Mouse (Mus musculus) heart, adult 2 months (tissue): Measurements from ENCODE around the gene Zfp689. TPM values are rescaled to one million over a fixed set of nuclear protein-coding genes. Genes with fewer than 3 reads are reported as not detected.
"Not testable (repeated sequence)": the region's sequence is repeated elsewhere in the genome, so short reads cannot be mapped to it uniquely, and the experiment has no call there.

ENCODE experiments used
- DNase-seq, 2 experiments: peaks; one replicate each; pipeline ENCODE4 v3.0.0; 2021
- H3K27ac ChIP-seq: fragments of 200-600 bp; 2 replicates; pipeline ENCODE4 v1.8.1; 2022
- H3K27me3 ChIP-seq: fragments of 200-500 bp; 2 replicates; pipeline ENCODE4 v1.6.1; 2012; ENCODE audit warnings: mild to moderate bottlenecking, low read length, inconsistent platforms, mixed read lengths; ENCODE audit not compliant: control insufficient read depth, insufficient read depth
- H3K36me3 ChIP-seq: fragments of 200-500 bp; 2 replicates; pipeline ENCODE4 v1.6.1; 2012; ENCODE audit warnings: low read length, inconsistent platforms; ENCODE audit not compliant: control insufficient read depth, insufficient read depth
- H3K4me1 ChIP-seq: fragments of 200-500 bp; 2 replicates; pipeline ENCODE4 v1.6.1; 2011; ENCODE audit warnings: low read length; ENCODE audit not compliant: control insufficient read depth, insufficient read depth
- H3K4me3 ChIP-seq: fragments of 200-600 bp; 2 replicates; pipeline ENCODE4 v1.8.1; 2022
- H3K79me2 ChIP-seq: fragments of 200-500 bp; replicated peaks from 2 replicates; pipeline ENCODE4 v1.6.1; 2012; ENCODE audit warnings: mild to moderate bottlenecking, inconsistent platforms, low read length, moderate library complexity, mixed read lengths; ENCODE audit not compliant: control insufficient read depth, insufficient read depth
- H3K9ac ChIP-seq: fragments of 200-500 bp; 2 replicates; pipeline ENCODE4 v1.6.1; 2012; ENCODE audit warnings: low read depth, mild to moderate bottlenecking, control low read depth, inconsistent platforms, low read length, mixed read lengths
- CTCF ChIP-seq: fragments of 200-600 bp; IDR thresholded peaks from 2 replicates; pipeline ENCODE4 v1.8.1; 2022; ENCODE audit warnings: antibody characterized with exemption, mild to moderate bottlenecking, moderate library complexity
- EP300 ChIP-seq: fragments of 200-500 bp; IDR thresholded peaks from 2 replicates; pipeline ENCODE4 v1.6.1; 2011; ENCODE audit warnings: low read depth, low read length, control low read depth; ENCODE audit not compliant: insufficient read depth
- POLR2A ChIP-seq: fragments of 200-500 bp; IDR thresholded peaks from 2 replicates; pipeline ENCODE4 v1.6.1; 2011; ENCODE audit warnings: mild to moderate bottlenecking, low read depth, low read length, control low read depth; ENCODE audit not compliant: insufficient read depth
- WGBS: fragments of 180-500 bp; shearing (Covaris S2); methylation state at CpG from one replicate; pipeline ENCODE4 v1.1.7; 2018; 5-methylcytosine and 5-hydroxymethylcytosine counted together
- intact Hi-C: fragments of 180-260 bp; cut with DNase I; formaldehyde crosslinking; loops from one replicate; pipeline ENCODE4 v1.15.1; 2025
- polyA plus RNA-seq: library from polyadenylated mRNA; depleted of rRNA; stranded (reverse); fragments of >200 nt; gene quantifications from 2 replicates; pipeline ENCODE4 v1.2.3, GENCODE M21; 2012
- total RNA-seq, 2 experiments: library from RNA; stranded (reverse); gene quantifications; 2 replicates each; pipeline ENCODE4 v1.2.3; 2021

Zfp689 gene
- total and polyA plus RNA-seq, 3 experiments, result 0.93 to 2.0 (median 1.5) TPM

DNA sequence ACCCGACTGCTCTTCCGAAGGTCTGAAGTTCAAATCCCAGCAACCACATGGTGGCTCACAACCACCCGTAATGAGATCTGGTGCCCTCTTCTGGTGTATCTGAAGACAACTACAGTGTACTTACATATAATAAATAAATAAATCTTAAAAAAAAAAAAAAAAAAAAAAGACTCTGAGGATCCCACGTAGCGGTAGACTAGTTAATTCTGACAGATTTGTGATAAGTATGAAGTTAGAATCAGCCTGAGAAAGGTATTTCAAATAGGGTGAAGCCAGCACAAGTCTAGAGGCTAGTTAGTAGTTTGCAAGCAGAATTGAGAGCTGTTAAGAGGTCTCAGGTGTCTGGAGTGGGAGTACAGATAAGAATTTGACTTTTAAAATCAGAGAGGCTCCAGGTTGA lies 39.4 kb upstream of the Zfp689 start:
- H3K9ac ChIP-seq, H3K4me3 ChIP-seq, intact Hi-C loops, H3K36me3 ChIP-seq, DNase-seq, H3K79me2 ChIP-seq, H3K27me3 ChIP-seq, H3K27ac ChIP-seq, H3K4me1 ChIP-seq: not testable (repeated sequence)
- TF ChIP-seq CTCF, result peak; percentile 32
- WGBS, result 71% methylated on average over 4 of the region's 5 CpGs

DNA sequence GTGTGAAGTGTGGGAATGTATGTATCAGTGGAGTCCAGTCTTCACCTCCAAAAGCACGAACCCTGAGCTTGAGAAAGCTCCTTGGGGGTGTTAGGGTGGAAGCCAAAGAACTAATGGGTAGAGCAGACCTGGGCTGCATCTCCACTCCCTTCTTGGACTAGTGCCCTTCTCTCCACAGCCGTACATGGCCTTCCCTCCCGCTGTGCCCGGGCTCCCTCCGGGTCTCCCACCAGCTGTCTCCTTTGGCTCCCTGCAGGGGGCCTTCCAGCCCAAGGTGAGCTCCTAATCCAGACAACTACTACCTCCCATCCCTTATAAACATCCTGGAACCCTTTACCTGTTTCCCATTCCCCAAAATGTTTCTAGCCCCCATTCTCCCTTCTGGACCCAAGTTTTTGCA lies 36.5 kb upstream of the Zfp689 start:
- intact Hi-C loops, result no loop called here
- WGBS, result 74% methylated on average over 5 of the region's 5 CpGs
- Histone ChIP-seq H3K4me1 (peaks cover 1% of the 10 kb centered on the region), H3K36me3 (peaks cover 15% of the 10 kb centered on the region), H3K4me3 (no peak overlapping the region), H3K27ac (no peak overlapping the region), H3K79me2 (peaks cover 1% of the 10 kb centered on the region), H3K27me3 (no peaks in the 10 kb centered on the region), H3K9ac (no peak overlapping the region)
- TF ChIP-seq CTCF (no peak), POLR2A (no peak), EP300 (no peak)
- DNase-seq, result no peak

DNA sequence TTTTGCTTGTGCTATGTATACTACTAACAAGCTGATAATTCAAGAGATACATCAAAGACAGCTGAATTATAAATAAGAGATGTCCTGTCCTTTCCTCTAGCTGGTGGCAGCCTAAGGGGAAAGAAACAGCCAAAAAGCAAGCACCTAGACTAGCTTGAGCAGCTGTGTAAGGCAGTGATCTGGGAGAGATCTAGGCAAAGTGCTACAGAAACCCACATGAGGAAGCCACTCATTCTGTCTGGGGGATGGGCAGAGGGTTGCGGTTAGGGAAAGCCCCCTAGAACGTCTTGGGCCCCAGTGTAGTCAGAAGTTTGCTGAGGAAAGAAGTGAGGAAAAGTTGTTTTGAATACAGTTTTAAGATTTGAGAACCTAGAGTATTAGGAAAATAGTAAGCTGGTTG lies 31.4 kb upstream of the Zfp689 start:
- peak overlapping the region; percentile 97 for H3K9ac ChIP-seq
- intact Hi-C loops, result loop anchor here (2.0 kb wide), 1 partner anchor 30 kb away; the partner anchor contains the start of gene Srcap
- peaks cover 4% of the 10 kb centered on the region for H3K79me2 ChIP-seq
- H3K36me3 ChIP-seq, result peaks cover 23% of the 10 kb centered on the region
- H3K27me3 ChIP-seq, result no peaks in the 10 kb centered on the region
- peak overlapping the region; percentile 84 for H3K4me3 ChIP-seq
- peaks cover 4% of the 10 kb centered on the region for H3K4me1 ChIP-seq
- peak overlapping the region; percentile 99; the same call in 1 of the 2 replicates for H3K27ac ChIP-seq
- DNase-seq, result peak in 1 of 2 experiments; percentile 38
- 35% methylated on average over 2 of the region's 2 CpGs for WGBS
- no peak for TF ChIP-seq EP300
- no peak for TF ChIP-seq POLR2A
- TF ChIP-seq CTCF, result no peak

DNA sequence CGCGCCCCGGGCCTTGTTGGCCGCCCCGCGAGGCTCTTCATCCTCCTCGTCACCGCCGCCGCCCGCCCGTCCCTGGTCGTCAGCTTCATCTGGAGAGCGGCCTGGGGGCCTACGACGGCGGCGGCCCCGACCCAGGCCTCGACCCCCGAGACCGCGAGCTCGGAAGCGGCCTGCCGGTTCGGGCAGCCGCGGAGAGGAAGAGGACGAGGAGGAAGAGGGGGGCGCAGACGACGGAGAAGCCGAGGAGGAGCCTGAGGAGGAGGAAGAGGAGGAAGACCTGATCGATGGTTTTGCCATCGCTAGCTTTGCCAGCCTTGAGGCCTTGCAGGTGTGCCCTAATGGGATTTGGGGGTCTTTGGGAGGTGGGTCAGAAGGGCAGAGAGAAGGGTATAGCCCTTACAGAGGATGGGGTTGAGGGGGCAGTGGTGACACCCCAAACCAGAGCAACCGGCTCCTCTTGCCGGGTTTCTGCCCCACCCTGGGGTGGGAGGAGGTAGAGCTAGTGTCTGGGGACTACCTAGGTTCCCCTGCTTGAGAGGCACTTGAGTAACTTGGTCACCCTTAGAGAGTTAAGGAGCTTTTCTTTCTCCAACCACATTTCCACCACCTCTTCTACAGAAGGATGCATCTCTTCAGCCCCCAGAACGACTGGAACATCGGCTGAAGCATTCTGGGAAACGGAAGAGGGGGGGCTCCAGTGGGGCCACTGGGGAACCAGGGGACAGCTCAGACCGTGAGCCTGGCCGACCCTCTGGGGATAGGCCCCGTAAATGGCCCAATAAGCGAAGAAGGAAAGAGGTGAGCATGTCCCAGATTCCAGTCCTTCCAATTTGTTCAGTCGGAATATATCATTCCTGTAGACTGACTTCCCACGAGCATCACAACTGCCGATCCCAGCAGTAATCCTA lies 30.6 kb upstream of the Zfp689 start:
- peak overlapping the region; percentile 99 for H3K27ac ChIP-seq
- peaks cover 23% of the 10 kb centered on the region for H3K36me3 ChIP-seq
- no peaks in the 10 kb centered on the region for H3K27me3 ChIP-seq
- DNase-seq, result peak; percentile 42 to 54
- WGBS, result under 1% methylated on average over 47 of the region's 48 CpGs
- H3K9ac ChIP-seq, result peak overlapping the region; percentile 97
- intact Hi-C loops, result loop anchor here (2.0 to 5.0 kb wide), 2 partner anchors 31 to 398 kb away; partner anchors contain the start of genes Srcap, Zfp646 and Zfp668
- peaks cover 4% of the 10 kb centered on the region for H3K4me1 ChIP-seq
- H3K79me2 ChIP-seq, result peaks cover 4% of the 10 kb centered on the region
- peak overlapping the region; percentile 84 for H3K4me3 ChIP-seq
- TF ChIP-seq CTCF (no peak), EP300 (no peak), POLR2A (no peak)

DNA sequence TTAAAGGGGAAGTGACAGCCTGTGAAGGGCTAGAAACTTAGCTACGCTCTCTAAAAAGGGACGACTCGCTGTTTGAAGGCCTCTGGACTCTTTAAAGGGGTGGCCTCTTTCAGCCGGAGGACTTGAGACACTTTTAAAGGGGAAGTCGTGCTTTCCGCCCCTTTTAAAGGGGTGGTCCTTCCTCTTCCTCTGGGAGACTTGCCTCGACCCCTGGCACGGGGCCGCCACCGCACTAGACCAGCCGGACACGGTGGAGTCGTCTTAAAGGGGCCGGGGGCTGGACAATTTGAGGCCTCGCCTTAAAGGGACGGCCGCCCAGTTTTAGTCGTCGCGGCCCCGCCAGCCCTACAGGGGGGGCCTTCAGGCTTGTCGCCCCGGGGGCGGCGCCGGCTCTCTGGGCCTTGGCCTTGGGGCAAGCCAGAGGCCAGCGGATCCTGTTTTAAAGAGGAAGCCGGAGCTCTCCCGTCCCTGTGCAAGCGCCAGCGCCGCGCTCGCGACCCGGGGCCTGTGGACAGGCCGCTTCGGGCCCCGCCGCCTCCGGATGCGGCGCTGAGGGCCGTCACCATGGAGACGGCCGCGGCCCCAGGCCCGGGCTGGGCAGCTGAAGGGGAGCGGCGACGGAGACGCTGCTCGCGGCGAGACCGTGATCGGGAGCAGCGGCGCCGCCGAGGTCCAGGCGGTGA lies 29.8 kb upstream of the Zfp689 start, which contains the start of gene Fbrs:
Fbrs (plus strand) TSS at position 565 of the 683 bp plus-strand sequence.
- TF ChIP-seq POLR2A (peak; percentile 31; the same call in 1 of the 2 replicates), CTCF (no peak)
- Histone ChIP-seq H3K4me3 (peak within 1 kb of the TSS; percentile 84), H3K27ac (peak within 1 kb of the TSS; percentile 99), H3K79me2 (peaks cover 2% of the 10 kb centered on the region; the same call in 1 of the 2 replicates), H3K9ac (peak within 1 kb of the TSS; percentile 97), H3K27me3 (no peaks in the 10 kb centered on the region), H3K4me1 (peaks cover 4% of the 10 kb centered on the region), H3K36me3 (peaks cover 23% of the 10 kb centered on the region)
- DNase-seq, result peak; percentile 96 to 98
- intact Hi-C loops, result loop anchor here (5.0 kb wide), 1 partner anchor 399 kb away; the partner anchor contains the start of genes Zfp646 and Zfp668
- WGBS, result under 1% methylated on average over 61 of the region's 62 CpGs
